Mouse (Mus musculus): ENCODE measurements around the gene Abcb7.

DNA sequence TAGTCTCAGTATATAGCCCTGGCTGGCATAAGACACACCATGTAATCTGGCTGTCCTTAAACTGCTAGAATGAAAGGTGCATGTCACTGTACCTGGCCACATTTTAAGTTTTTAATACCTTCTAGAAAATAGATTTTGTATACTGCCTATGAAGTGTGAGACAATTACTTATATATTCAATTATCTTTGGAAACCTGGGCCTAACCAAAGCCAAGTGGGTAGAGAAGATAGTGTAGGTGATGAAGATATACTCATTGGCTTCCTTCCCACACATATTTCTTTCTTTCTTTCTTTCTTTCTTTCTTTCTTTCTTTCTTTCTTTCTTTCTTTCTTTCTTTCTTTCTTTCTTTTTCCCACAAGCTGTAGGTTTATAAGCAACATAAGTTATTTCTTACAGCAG lies 121.9 kb downstream of the Abcb7 start:
- TF ChIP-seq POLR2A (IDR thresholded peaks at IDR 0.05; ENCODE audit: low read depth, low read length) (no peak), CTCF (conservative IDR thresholded peaks at IDR 0.05; ENCODE audit: insufficient read depth, insufficient read length, low read depth, low read length) (no peak)

Data from kidney, adult 2 months (tissue).